Mouse (Mus musculus): ENCODE results near the gene Oas2.
A peak's percentile ranks its signal among the peaks of the same experiment; 100 is the strongest.
"Not testable (repeated sequence)": the region's sequence is repeated elsewhere in the genome, so short reads cannot be mapped to it uniquely, and the experiment has no call there.

Oas2 gene

GRCm38 (mm10) chr5:120749688-120750087, at the start of gene Oas2:
Gene Oas2, minus strand, starts transcription at chr5:120749853.
- DNase-seq = no peak

- not testable (repeated sequence) for DNase-seq
Observed at GRCm38 (mm10) chr5:120798943-120799342, 49.3 kb upstream of the Oas2 start.

DNA sequence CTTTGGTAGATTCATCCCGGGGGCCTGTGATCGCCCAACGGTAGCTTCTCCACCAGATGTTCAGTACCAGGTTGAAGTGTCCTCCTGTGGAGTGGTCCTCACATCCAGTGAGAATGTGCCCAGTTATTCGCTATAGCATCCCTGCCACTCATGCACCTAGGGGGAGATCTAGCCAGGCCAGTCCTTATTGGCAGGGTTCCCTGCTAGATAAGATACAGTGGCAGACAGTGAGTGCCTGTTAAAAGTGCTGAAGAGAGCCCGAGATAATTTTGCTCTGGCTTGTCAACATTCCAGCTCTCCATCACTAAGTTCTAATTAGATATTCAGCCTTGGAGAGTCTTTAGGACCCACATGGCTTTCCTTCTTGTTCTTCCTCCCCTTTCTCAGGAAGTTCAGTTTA, 48.5 kb upstream of the Oas2 start:
- DNase-seq = not testable (repeated sequence)

GRCm38 (mm10) chr5:120795480-120796034, 45.9 kb upstream of the Oas2 start, which contains the start of gene Oas1e:
Gene Oas1e, minus strand, starts transcription at chr5:120795530.
- DNase-seq = not testable (repeated sequence)

DNA sequence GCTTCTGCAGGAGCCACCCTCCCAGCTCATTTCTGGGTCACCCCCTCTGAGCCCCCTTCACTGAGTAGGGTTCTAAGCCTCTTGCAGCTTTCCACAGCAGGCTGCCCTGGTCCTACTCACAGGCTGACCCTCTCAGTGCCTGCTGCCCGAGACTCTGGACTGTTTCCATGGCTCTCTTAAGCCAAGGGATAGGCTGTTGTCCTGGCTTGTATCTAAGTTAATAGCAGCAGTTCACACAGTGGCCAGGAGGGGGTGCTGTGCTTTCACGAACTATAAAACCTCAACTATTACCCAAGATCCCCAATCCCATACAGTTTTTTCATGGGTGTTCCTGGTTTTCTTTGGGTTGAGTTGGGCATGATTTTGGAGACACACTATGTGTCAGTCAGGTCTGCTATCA, 43.4 kb upstream of the Oas2 start:
- peak; percentile 27 for DNase-seq

DNA sequence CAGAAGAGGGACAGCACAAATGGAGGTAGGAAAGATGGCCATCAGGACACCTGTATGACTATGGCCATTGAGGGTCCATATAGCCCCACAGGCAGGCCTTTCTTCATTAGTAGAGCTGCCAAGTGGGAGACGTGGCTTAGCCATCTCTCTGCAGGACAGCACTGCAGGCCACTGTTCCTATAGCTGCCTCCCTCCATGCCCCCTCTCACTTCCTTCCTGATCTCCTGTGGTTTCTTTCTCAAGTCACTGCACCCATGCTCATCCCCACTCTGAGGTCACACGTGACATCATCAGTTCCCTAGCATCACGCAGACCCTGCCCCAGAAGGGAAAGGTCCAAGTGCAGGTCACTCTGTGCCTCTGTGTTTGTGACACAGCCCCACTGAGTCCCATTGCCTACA, 37.4 kb upstream of the Oas2 start:
- no peak for DNase-seq

DNA sequence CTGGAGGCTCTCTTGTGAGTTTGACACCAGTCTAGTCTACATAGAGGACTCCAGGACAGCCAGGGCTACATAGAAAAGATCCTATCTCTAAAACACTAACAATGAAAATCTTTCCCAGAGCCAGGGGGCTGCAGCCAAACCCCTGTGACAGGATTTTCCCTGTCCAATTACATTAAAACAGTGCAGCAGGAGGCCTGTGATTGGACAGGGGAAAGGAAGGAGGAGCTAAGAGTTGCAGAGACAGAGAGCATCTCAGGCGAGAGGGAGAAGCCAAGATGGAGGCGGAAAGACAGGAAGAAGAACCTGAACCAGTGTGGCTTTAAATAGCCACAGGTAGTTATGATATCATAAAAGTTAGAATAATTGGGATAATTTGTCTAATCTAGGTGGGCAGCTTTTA, 32.8 kb upstream of the Oas2 start:
- no peak for DNase-seq

- no peak for DNase-seq
Observed at GRCm38 (mm10) chr5:120781646-120782045, 32.0 kb upstream of the Oas2 start.

GRCm38 (mm10) chr5:120779922-120780321, 30.3 kb upstream of the Oas2 start:
- DNase-seq = no peak

- DNase-seq = no peak
Observed at GRCm38 (mm10) chr5:120778941-120779340, 29.3 kb upstream of the Oas2 start.

- no peak for DNase-seq
Observed at GRCm38 (mm10) chr5:120777478-120777877, 27.8 kb upstream of the Oas2 start, which contains the start of gene Oas3. Gene Oas3, minus strand, starts transcription at chr5:120777661.

- no peak for DNase-seq
Observed at GRCm38 (mm10) chr5:120776801-120777200, 27.1 kb upstream of the Oas2 start.

GRCm38 (mm10) chr5:120775287-120775985, 25.8 kb upstream of the Oas2 start:
- no peak for DNase-seq

GRCm38 (mm10) chr5:120769396-120769795, 19.7 kb upstream of the Oas2 start:
- no peak for DNase-seq

- no peak for DNase-seq
Observed at GRCm38 (mm10) chr5:120765010-120765409, 15.4 kb upstream of the Oas2 start.

- DNase-seq = no peak
Observed at GRCm38 (mm10) chr5:120761901-120762300, 12.2 kb upstream of the Oas2 start.

GRCm38 (mm10) chr5:120754215-120754614, 4.6 kb upstream of the Oas2 start:
- DNase-seq = no peak

GRCm38 (mm10) chr5:120752786-120753185, 3.1 kb upstream of the Oas2 start:
- DNase-seq = no peak

- no peak for DNase-seq
Observed at GRCm38 (mm10) chr5:120751206-120751605, 1.6 kb upstream of the Oas2 start.

DNA sequence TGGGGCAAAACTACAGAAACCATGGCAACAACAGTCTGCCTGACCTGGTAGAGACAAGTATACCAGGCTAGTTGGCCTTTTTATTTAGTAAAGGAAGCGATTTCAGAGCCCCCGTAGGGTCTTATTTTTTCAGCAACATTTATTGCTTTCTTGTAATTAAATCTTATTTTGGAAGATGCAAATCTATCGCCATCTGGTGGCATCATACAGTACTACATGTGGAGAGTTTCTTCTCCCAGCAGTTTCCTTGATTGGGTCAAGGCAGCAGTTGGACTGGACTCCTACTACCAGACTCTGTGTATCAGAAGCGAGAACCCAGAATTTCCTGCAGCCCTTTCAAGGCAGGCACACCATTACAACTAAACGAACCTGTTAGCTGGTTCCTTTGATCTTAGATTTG, 3.2 kb downstream of the Oas2 start:
- DNase-seq = peak; percentile 23

GRCm38 (mm10) chr5:120742125-120742524, 7.5 kb downstream of the Oas2 start:
- DNase-seq = no peak

DNA sequence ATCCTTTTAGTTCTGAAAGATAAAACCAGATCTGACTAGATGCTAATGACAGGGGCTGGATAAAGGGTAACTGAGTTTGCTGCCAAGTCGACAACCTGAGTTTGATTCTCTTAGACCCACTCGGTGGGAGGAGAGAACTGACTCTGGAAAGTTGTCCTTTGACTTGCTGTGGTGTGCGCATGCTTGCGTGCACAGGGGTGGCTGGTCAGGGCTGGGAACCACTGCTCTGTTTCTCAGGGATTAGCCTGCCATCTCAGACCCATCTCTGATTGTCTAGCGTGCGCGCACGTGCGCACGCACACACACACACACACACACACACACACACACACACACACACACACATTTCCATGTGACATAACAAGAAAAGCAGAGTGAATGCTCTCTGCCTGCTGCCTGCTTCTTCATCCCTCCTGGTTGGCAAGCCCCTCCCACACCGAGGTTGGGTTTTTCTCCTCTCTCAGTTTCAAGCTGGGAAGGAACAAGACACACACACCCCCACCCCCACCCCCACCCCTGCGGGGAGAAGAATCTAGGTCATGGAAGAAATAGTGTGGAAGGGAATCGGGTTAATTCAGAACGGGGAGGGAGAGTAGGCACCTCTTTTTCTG, 15.2 kb downstream of the Oas2 start:
- DNase-seq = no peak

GRCm38 (mm10) chr5:120733696-120734095, 16.0 kb downstream of the Oas2 start:
- no peak for DNase-seq

DNA sequence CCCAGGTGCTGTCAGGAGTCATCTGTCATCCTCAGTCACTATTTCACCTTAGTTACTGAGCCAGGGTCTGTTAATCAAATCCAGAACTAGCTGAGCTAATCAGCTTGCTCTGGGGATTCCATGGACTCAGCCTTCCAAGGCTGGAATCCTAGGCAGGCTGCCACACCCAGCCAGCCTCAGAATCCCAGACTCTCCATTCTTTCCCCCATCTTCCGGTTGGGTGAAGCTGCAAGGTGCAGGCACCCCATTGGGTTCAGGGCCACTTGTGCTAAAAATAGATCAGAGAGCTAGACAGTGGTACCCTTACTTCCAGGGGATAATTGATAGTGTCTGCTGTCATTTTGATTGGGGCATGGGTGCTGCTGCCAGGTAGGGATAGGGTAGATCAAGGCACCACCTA, 16.9 kb downstream of the Oas2 start:
- no peak for DNase-seq
